Mouse (Mus musculus) MEL (cell line): ENCODE data around the gene Tango2. TPM values are rescaled to one million over a fixed set of nuclear protein-coding genes. Genes with fewer than 3 reads are reported as not detected.

ENCODE experiments used
- DNase-seq: peaks from one replicate; pipeline ENCODE4 v3.0.0; 2011; ENCODE audit warnings: low read depth, low spot score
- H3K27ac ChIP-seq: 2 replicates; pipeline ENCODE4 v1.5.1; 2012; ENCODE audit warnings: low read depth, mild to moderate bottlenecking, control low read depth, low read length, moderate library complexity; ENCODE audit not compliant: control insufficient read depth
- H3K27me3 ChIP-seq, 2 experiments: fragments of 150-350 bp in 1 of 2; sonication (generic) in 1 of 2; 2 replicates each; pipeline ENCODE4 v1.6.1; 2012; ENCODE audit warnings: low read length in 2 of 2, mild to moderate bottlenecking in 2 of 2, improper control_type of control experiment in 1 of 2, moderate library complexity in 1 of 2; ENCODE audit not compliant: insufficient read depth in 2 of 2, control insufficient read depth in 1 of 2
- H3K36me3 ChIP-seq, 2 experiments: 2 replicates each; pipeline ENCODE4 v1.6.1; 2012 to 2014; ENCODE audit warnings: low read length in 2 of 2, improper control_type of control experiment in 1 of 2, inconsistent platforms in 1 of 2, mild to moderate bottlenecking in 1 of 2; ENCODE audit not compliant: insufficient read depth in 2 of 2, control insufficient read depth in 1 of 2
- H3K4me1 ChIP-seq, 2 experiments: fragments of 150-350 bp in 1 of 2; sonication (generic) in 1 of 2; 2 replicates each; pipeline ENCODE4 v1.6.1; 2012; ENCODE audit warnings: low read length in 2 of 2, improper control_type of control experiment in 1 of 2, mild to moderate bottlenecking in 1 of 2; ENCODE audit not compliant: insufficient read depth in 2 of 2, control insufficient read depth in 1 of 2
- H3K4me3 ChIP-seq, 2 experiments: fragments of 150-350 bp in 1 of 2; sonication (generic) in 1 of 2; 2 replicates each; pipeline ENCODE4 v1.5.1; 2012; ENCODE audit warnings: low read depth in 2 of 2, low read length in 2 of 2, mild to moderate bottlenecking in 2 of 2, moderate library complexity in 2 of 2, control low read depth in 1 of 2, improper control_type of control experiment in 1 of 2; ENCODE audit not compliant: control insufficient read depth in 1 of 2, insufficient read depth in 1 of 2
- H3K79me2 ChIP-seq: 2 replicates; pipeline ENCODE4 v1.6.1; 2012; ENCODE audit warnings: mild to moderate bottlenecking, low read length, moderate library complexity; ENCODE audit not compliant: control insufficient read depth, poor library complexity, insufficient read depth
- H3K9ac ChIP-seq: 2 replicates; pipeline ENCODE4 v1.6.1; 2012; ENCODE audit warnings: low read depth, mild to moderate bottlenecking, control low read depth, low read length, moderate library complexity; ENCODE audit not compliant: control insufficient read depth, poor library complexity, severe bottlenecking
- H3K9me3 ChIP-seq: fragments of 150-350 bp; sonication (generic); replicated peaks from 2 replicates; pipeline ENCODE4 v1.6.1; 2012; ENCODE audit warnings: mild to moderate bottlenecking, low read length, improper control_type of control experiment, moderate library complexity; ENCODE audit not compliant: insufficient read depth
- CHD1 ChIP-seq: IDR thresholded peaks from 2 replicates; pipeline ENCODE4 v1.6.1; 2012; ENCODE audit warnings: low read depth, mild to moderate bottlenecking, inconsistent platforms, low read length, improper control_type of control experiment
- CTCF ChIP-seq, 3 experiments: IDR thresholded peaks in 2 of 3; conservative IDR thresholded peaks in 1 of 3; 2 replicates each; pipeline ENCODE4 v1.5.1; 2011 to 2012; ENCODE audit warnings: low read length in 3 of 3, low read depth in 2 of 3, mild to moderate bottlenecking in 2 of 3, improper control_type of control experiment in 1 of 3, inconsistent platforms in 1 of 3, mixed read lengths in 1 of 3, moderate library complexity in 1 of 3; ENCODE audit not compliant: control insufficient read depth in 1 of 3, insufficient read depth in 1 of 3, poor library complexity in 1 of 3, severe bottlenecking in 1 of 3
- E2F4 ChIP-seq: IDR thresholded peaks from 2 replicates; pipeline ENCODE4 v1.6.1; 2011; ENCODE audit warnings: low read depth, low read length, improper control_type of control experiment, borderline replicate concordance
- ELF1 ChIP-seq: IDR thresholded peaks from 2 replicates; pipeline ENCODE4 v1.6.1; 2014; ENCODE audit warnings: low read depth, mild to moderate bottlenecking, inconsistent platforms, low read length, improper control_type of control experiment, moderate library complexity
- EP300 ChIP-seq, 2 experiments: IDR thresholded peaks; 2 replicates each; pipeline ENCODE4 v1.6.1; 2011; ENCODE audit warnings: improper control_type of control experiment in 2 of 2, low read length in 2 of 2, low read depth in 1 of 2, mild to moderate bottlenecking in 1 of 2
- ETS1 ChIP-seq: IDR thresholded peaks from 2 replicates; pipeline ENCODE4 v1.6.1; 2012; ENCODE audit warnings: low read depth, mild to moderate bottlenecking, inconsistent platforms, low read length, improper control_type of control experiment, moderate library complexity
- GATA1 ChIP-seq: IDR thresholded peaks from 2 replicates; pipeline ENCODE4 v1.6.1; 2011; ENCODE audit warnings: low read depth, low read length, improper control_type of control experiment
- HCFC1 ChIP-seq: IDR thresholded peaks from 2 replicates; pipeline ENCODE4 v1.6.1; 2012; ENCODE audit warnings: low read depth, mild to moderate bottlenecking, inconsistent platforms, low read length, improper control_type of control experiment, moderate library complexity
- MAX ChIP-seq: IDR thresholded peaks from 2 replicates; pipeline ENCODE4 v1.6.1; 2011; ENCODE audit warnings: low read length, improper control_type of control experiment
- MXI1 ChIP-seq: IDR thresholded peaks from 2 replicates; pipeline ENCODE4 v1.6.1; 2011; ENCODE audit warnings: mild to moderate bottlenecking, low read depth, low read length, improper control_type of control experiment
- MYB ChIP-seq: IDR thresholded peaks from 2 replicates; pipeline ENCODE4 v1.6.1; 2011; ENCODE audit warnings: mild to moderate bottlenecking, low read depth, low read length, improper control_type of control experiment
- MYC ChIP-seq: IDR thresholded peaks from 2 replicates; pipeline ENCODE4 v1.6.1; 2011; ENCODE audit warnings: low read depth, mild to moderate bottlenecking, low read length, improper control_type of control experiment, moderate library complexity
- NELFE ChIP-seq: IDR thresholded peaks from 2 replicates; pipeline ENCODE4 v1.6.1; 2011; ENCODE audit warnings: low read depth, low read length, improper control_type of control experiment
- POLR2A ChIP-seq, 2 experiments: IDR thresholded peaks; 2 replicates each; pipeline ENCODE4 v1.6.1; 2011 to 2012; ENCODE audit warnings: low read length in 2 of 2, mild to moderate bottlenecking in 2 of 2, control low read depth in 1 of 2, improper control_type of control experiment in 1 of 2, low read depth in 1 of 2, moderate library complexity in 1 of 2; ENCODE audit not compliant: control insufficient read depth in 1 of 2, insufficient read depth in 1 of 2, poor library complexity in 1 of 2
- POLR2AphosphoS2 ChIP-seq: IDR thresholded peaks from 2 replicates; pipeline ENCODE4 v1.6.1; 2011; ENCODE audit warnings: low read length, improper control_type of control experiment
- POLR2AphosphoS5 ChIP-seq: IDR thresholded peaks from 2 replicates; pipeline ENCODE4 v1.6.1; 2012; ENCODE audit warnings: low read depth, borderline replicate concordance, mild to moderate bottlenecking, inconsistent platforms, low read length, moderate library complexity, mixed read lengths
- RAD21 ChIP-seq: IDR thresholded peaks from 2 replicates; pipeline ENCODE4 v1.6.1; 2011; ENCODE audit warnings: mild to moderate bottlenecking, low read depth, low read length, improper control_type of control experiment
- SIN3A ChIP-seq: IDR thresholded peaks from 2 replicates; pipeline ENCODE4 v1.6.1; 2012; ENCODE audit warnings: low read length, improper control_type of control experiment, inconsistent platforms
- SMC3 ChIP-seq: IDR thresholded peaks from 2 replicates; pipeline ENCODE4 v1.6.1; 2011; ENCODE audit warnings: low read depth, low read length, improper control_type of control experiment
- TAL1 ChIP-seq: IDR thresholded peaks from 2 replicates; pipeline ENCODE4 v1.6.1; 2012; ENCODE audit warnings: mild to moderate bottlenecking, inconsistent platforms, low read length, moderate library complexity, mixed read lengths
- TBP ChIP-seq: IDR thresholded peaks from 2 replicates; pipeline ENCODE4 v1.8.0; 2011; ENCODE audit warnings: low read depth, low read length, improper control_type of control experiment
- TCF12 ChIP-seq: IDR thresholded peaks from 2 replicates; pipeline ENCODE4 v1.6.1; 2014; ENCODE audit warnings: low read depth, mild to moderate bottlenecking, inconsistent platforms, low read length, improper control_type of control experiment, moderate library complexity
- USF1 ChIP-seq: IDR thresholded peaks from 2 replicates; pipeline ENCODE4 v1.6.1; 2014; ENCODE audit warnings: low read depth, mild to moderate bottlenecking, inconsistent platforms, low read length, improper control_type of control experiment, moderate library complexity
- polyA plus RNA-seq, 2 experiments: library from polyadenylated mRNA; stranded (reverse) in 1 of 2; unstranded in 1 of 2; fragments of >175 nt in 1 of 2; fragments of >200 nt in 1 of 2; gene quantifications; 2 replicates each; pipeline versions ENCODE4 v1.2.1 to v1.2.4; 2012; ENCODE audit warnings: low replicate concordance in 2 of 2, low read depth in 1 of 2; ENCODE audit not compliant: insufficient read length in 2 of 2, insufficient read depth in 1 of 2, missing spikeins in 1 of 2
- total RNA-seq: library from RNA; depleted of rRNA; stranded (reverse); fragments of 300-350 nt; gene quantifications from 2 replicates; pipeline ENCODE4 v1.2.3, GENCODE M21; 2012

Gene Tango2
- total and polyA plus RNA-seq, 3 experiments: 55.9 to 98.3 TPM; not detected in 1

DNA sequence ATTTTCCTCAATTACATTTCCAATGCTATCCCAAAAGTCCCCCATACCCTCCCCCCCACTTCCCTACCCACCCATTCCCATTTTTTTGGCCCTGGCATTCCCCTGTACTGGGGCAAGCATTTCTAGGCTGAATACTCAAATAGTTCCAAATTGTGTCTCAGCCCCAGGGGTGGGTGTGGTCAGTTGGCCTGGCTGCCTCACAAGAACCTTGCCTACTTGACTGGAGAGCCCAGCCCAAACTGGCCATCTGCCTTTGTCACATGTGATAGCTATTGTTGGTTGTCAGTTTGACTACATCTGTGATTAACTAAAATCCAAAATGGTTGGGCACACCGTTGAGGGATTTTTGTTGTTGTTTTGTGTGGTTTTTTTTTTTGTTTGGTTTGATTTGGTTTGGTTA lies 9.1 kb upstream of the Tango2 start:
- peaks cover 0 to 9% of the 10 kb centered on the region in 2 experiments; a peak in 2 of 4 replicates for H3K36me3 ChIP-seq
- H3K9me3 ChIP-seq: no peaks in the 10 kb centered on the region
- DNase-seq: no peak
- no peak for TF ChIP-seq POLR2A (IDR thresholded peaks at IDR 0.05; ENCODE audit: control insufficient read depth in 1 of 2, insufficient read depth in 1 of 2, low read depth in 1 of 2, low read length in 2 of 2, poor library complexity in 1 of 2)
- no peak for TF ChIP-seq MXI1
- TF ChIP-seq GATA1: no peak
- no peak for TF ChIP-seq TCF12
- no peak for TF ChIP-seq NELFE
- TF ChIP-seq POLR2AphosphoS5: no peak
- TF ChIP-seq TAL1: no peak
- no peak for TF ChIP-seq POLR2AphosphoS2
- TF ChIP-seq MYB: no peak
- no peak for TF ChIP-seq E2F4
- TF ChIP-seq EP300 (IDR thresholded peaks at IDR 0.05; ENCODE audit: low read depth in 1 of 2, low read length in 2 of 2): no peak
- TF ChIP-seq, all 39 proteins: peak for 0
- Histone ChIP-seq H3K4me1 (peaks cover 0 to 17% of the 10 kb centered on the region in 2 experiments; a peak in 3 of 4 replicates), H3K9ac (no peak overlapping the region), H3K27me3 (no peaks in the 10 kb centered on the region), H3K79me2 (no peaks in the 10 kb centered on the region), H3K27ac (no peak overlapping the region), H3K4me3 (no peak overlapping the region)

GRCm38 (mm10) chr16:18353106-18353505 lies 5.2 kb upstream of the Tango2 start:
- peak; percentile 56 for DNase-seq
- TF ChIP-seq CTCF (IDR thresholded peaks at IDR 0.05 in 2 of 3, conservative IDR thresholded peaks at IDR 0.05 in 1 of 3; ENCODE audit: control insufficient read depth in 1 of 3, insufficient read depth in 1 of 3, low read depth in 2 of 3, low read length in 3 of 3, poor library complexity in 1 of 3, severe bottlenecking in 1 of 3) (peak in 2 of 3 experiments; percentile 20 to 40; a peak in 3 of 6 replicates), SMC3 (peak; percentile 38), MXI1 (no peak), EP300 (IDR thresholded peaks at IDR 0.05; ENCODE audit: low read depth in 1 of 2, low read length in 2 of 2) (no peak), TAL1 (peak; percentile 88), GATA1 (peak; percentile 61)
- Histone ChIP-seq H3K9me3 (no peaks in the 10 kb centered on the region), H3K4me1 (peaks cover 0 to 28% of the 10 kb centered on the region in 2 experiments; a peak in 3 of 4 replicates), H3K4me3 (no peak overlapping the region), H3K27ac (no peak overlapping the region), H3K27me3 (no peaks in the 10 kb centered on the region), H3K79me2 (no peaks in the 10 kb centered on the region), H3K9ac (no peak overlapping the region), H3K36me3 (peaks cover 0 to 14% of the 10 kb centered on the region in 2 experiments; a peak in 2 of 4 replicates)

DNA sequence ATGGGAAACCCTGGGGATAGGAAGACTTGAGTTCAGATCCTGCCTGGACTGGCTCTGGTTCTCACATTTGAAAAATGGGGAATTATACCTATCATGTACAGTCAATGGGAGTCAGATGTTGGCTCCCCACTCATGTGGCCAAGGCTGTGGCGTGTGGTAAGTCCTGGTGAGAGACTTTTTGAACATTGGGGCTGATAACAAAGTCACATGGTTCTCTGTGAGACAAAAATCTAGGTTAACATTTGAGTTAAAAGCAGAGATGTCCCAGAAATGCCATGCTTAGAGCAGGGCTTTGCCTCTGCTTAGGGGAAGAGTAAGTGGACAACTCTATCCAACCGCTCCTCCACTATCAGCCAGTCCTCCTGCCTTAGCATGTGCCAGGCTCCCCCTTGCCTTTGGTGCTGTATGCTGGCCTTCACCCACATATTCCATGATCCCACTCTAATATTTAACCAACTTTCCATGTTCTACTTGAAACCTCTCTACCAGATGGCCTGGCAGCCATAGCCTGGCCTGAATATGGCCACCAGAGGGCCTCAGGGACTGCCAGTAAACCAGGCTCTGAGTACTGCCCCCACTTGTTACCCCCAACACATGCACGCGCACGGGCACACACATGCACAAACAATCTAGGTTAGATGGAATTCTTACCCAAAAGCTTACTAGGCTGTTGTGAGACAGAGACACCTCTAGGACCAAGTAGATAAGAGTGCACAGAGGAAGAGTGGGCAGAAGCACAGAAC lies 3.6 kb upstream of the Tango2 start:
- DNase-seq: peak; percentile 47
- no peaks in the 10 kb centered on the region for H3K79me2 ChIP-seq
- H3K27ac ChIP-seq: no peak overlapping the region
- no peaks in the 10 kb centered on the region for H3K9me3 ChIP-seq
- H3K36me3 ChIP-seq: peaks cover 0 to 14% of the 10 kb centered on the region in 2 experiments; a peak in 2 of 4 replicates
- H3K4me1 ChIP-seq: peaks cover 0 to 28% of the 10 kb centered on the region in 2 experiments; a peak in 3 of 4 replicates
- H3K9ac ChIP-seq: no peak overlapping the region
- no peak overlapping the region for H3K4me3 ChIP-seq
- H3K27me3 ChIP-seq: no peaks in the 10 kb centered on the region
- TF ChIP-seq ETS1: no peak
- 0 out of 2 replicates have a peak, but pooled peaks have one; percentile 13 for TF ChIP-seq SIN3A
- TF ChIP-seq ELF1: no peak
- TF ChIP-seq EP300 (IDR thresholded peaks at IDR 0.05; ENCODE audit: low read depth in 1 of 2, low read length in 2 of 2): 0 out of 4 replicates have a peak, but pooled peaks of 1 of the 2 experiments have one; percentile 15
- no peak for TF ChIP-seq CHD1
- TF ChIP-seq POLR2A (IDR thresholded peaks at IDR 0.05; ENCODE audit: control insufficient read depth in 1 of 2, insufficient read depth in 1 of 2, low read depth in 1 of 2, low read length in 2 of 2, poor library complexity in 1 of 2): no peak
- no peak for TF ChIP-seq MAX
- TF ChIP-seq MYC: no peak
- TF ChIP-seq CTCF (IDR thresholded peaks at IDR 0.05 in 2 of 3, conservative IDR thresholded peaks at IDR 0.05 in 1 of 3; ENCODE audit: control insufficient read depth in 1 of 3, insufficient read depth in 1 of 3, low read depth in 2 of 3, low read length in 3 of 3, poor library complexity in 1 of 3, severe bottlenecking in 1 of 3): peak; percentile 45 to 76 (median 76)
- TF ChIP-seq USF1: peak; percentile 59; the same call in 1 of the 2 replicates
- no peak for TF ChIP-seq HCFC1
- peak; percentile 70 for TF ChIP-seq SMC3
- TF ChIP-seq MXI1: 0 out of 2 replicates have a peak, but pooled peaks have one; percentile 26
- no peak for TF ChIP-seq TBP
- TF ChIP-seq RAD21: peak; percentile 60
- TF ChIP-seq TAL1: no peak
